Mouse (Mus musculus): Measurements from ENCODE around the gene Dgki. TPM values are rescaled to one million over a fixed set of nuclear protein-coding genes. Genes with fewer than 3 reads are reported as not detected.

The Dgki gene
- total and polyA plus RNA-seq, 3 experiments = 4.4 to 8.7 (median 7.7) TPM

GRCm38 (mm10) chr6:36844258-36844657 lies 455.7 kb downstream of the Dgki start:
- no peak for TF ChIP-seq UBTF (IDR thresholded peaks at IDR 0.05; ENCODE audit: low read depth, low read length)
- no peak for TF ChIP-seq IRF4 (IDR thresholded peaks at IDR 0.05; ENCODE audit: low read depth, low read length)
- no peak for TF ChIP-seq MAX (IDR thresholded peaks at IDR 0.05; ENCODE audit: low read length)
- TF ChIP-seq ZMIZ1 (IDR thresholded peaks at IDR 0.05; ENCODE audit: low read depth, low read length) = no peak
- TF ChIP-seq ETS1 (conservative IDR thresholded peaks at IDR 0.05; ENCODE audit: low read depth, low read length) = no peak
- no peak for TF ChIP-seq E2F4 (IDR thresholded peaks at IDR 0.05; ENCODE audit: insufficient replicate concordance, low read depth, low read length)
- no peak for TF ChIP-seq ZNF384 (IDR thresholded peaks at IDR 0.05; ENCODE audit: low read depth, low read length)
- no peak for TF ChIP-seq BHLHE40 (IDR thresholded peaks at IDR 0.05; ENCODE audit: low read depth, low read length)
- no peak for TF ChIP-seq TCF12 (IDR thresholded peaks at IDR 0.05; ENCODE audit: low read depth, low read length)
- no peak for TF ChIP-seq MAZ (IDR thresholded peaks at IDR 0.05; ENCODE audit: low read depth, low read length)
- no peak for TF ChIP-seq ZKSCAN1 (IDR thresholded peaks at IDR 0.05; ENCODE audit: borderline replicate concordance, low read depth, low read length)
- no peak for TF ChIP-seq NELFE (IDR thresholded peaks at IDR 0.05; ENCODE audit: low read depth, low read length)
- TF ChIP-seq CHD1 (IDR thresholded peaks at IDR 0.05; ENCODE audit: low read depth, low read length) = no peak
- no peak for TF ChIP-seq SMC3 (IDR thresholded peaks at IDR 0.05; ENCODE audit: low read depth, low read length)
- no peak for TF ChIP-seq SIN3A (IDR thresholded peaks at IDR 0.05; ENCODE audit: low read length)
- TF ChIP-seq JUND (conservative IDR thresholded peaks at IDR 0.05; ENCODE audit: low read depth, low read length) = no peak
- no peak for TF ChIP-seq EP300 (IDR thresholded peaks at IDR 0.05; ENCODE audit: low read length)
- TF ChIP-seq RCOR1 (conservative IDR thresholded peaks at IDR 0.05; ENCODE audit: low read depth, low read length) = no peak
- dilution Hi-C loops (cut with MboI; ENCODE audit: extremely low pct_ligation_motif_present, extremely low pct_unique_long_range_greater_than_20kb, low sequenced_read_pairs) (no loop called here), in situ Hi-C loops (cut with MboI; ENCODE audit: low pct_ligation_motif_present, low pct_unique_long_range_greater_than_20kb, low sequenced_read_pairs) (no loop called here)
- DNase-seq (ENCODE audit: extremely low read depth) = no peak
- no peaks in the 10 kb centered on the region for H3K9me3 ChIP-seq (replicated peaks; ENCODE audit: low read length)
- no peaks in the 10 kb centered on the region for H3K27me3 ChIP-seq (replicated peaks)
- no peak overlapping the region for H3K9ac ChIP-seq (ENCODE audit: insufficient read depth, low read depth)
- H3K27ac ChIP-seq (ENCODE audit: insufficient read depth, low read depth) = no peak overlapping the region
- H3K4me2 ChIP-seq (ENCODE audit: insufficient read depth, low read depth, poor library complexity, severe bottlenecking) = no peak overlapping the region
- peaks cover 5 to 18% of the 10 kb centered on the region in 2 experiments for H3K36me3 ChIP-seq (replicated peaks in 1 of 2; ENCODE audit: control insufficient read depth in 1 of 2, insufficient read depth in 1 of 2, low read length in 1 of 2)
- no peaks in the 10 kb centered on the region for H3K79me2 ChIP-seq (replicated peaks; ENCODE audit: control insufficient read depth, extremely low read depth, insufficient read depth, poor library complexity, severe bottlenecking)
- peaks cover 0 to 3% of the 10 kb centered on the region in 2 experiments; a peak in 1 of 4 replicates for H3K4me1 ChIP-seq (ENCODE audit: control insufficient read depth in 1 of 2, insufficient read depth in 2 of 2)
- H3K4me3 ChIP-seq (replicated peaks in 1 of 3; ENCODE audit: low read depth in 2 of 3, low read length in 2 of 3, poor library complexity in 1 of 3) = no peak overlapping the region

- no peak overlapping the region for H3K9ac ChIP-seq (ENCODE audit: insufficient read depth, low read depth)
- dilution Hi-C loops (cut with MboI; ENCODE audit: extremely low pct_ligation_motif_present, extremely low pct_unique_long_range_greater_than_20kb, low sequenced_read_pairs) = no loop called here
- no peak overlapping the region for H3K4me3 ChIP-seq (replicated peaks in 1 of 3; ENCODE audit: low read depth in 2 of 3, low read length in 2 of 3, poor library complexity in 1 of 3)
- TF ChIP-seq MAX (IDR thresholded peaks at IDR 0.05; ENCODE audit: low read length) (no peak), ZKSCAN1 (IDR thresholded peaks at IDR 0.05; ENCODE audit: borderline replicate concordance, low read depth, low read length) (no peak), IRF4 (IDR thresholded peaks at IDR 0.05; ENCODE audit: low read depth, low read length) (no peak), USF1 (IDR thresholded peaks at IDR 0.05; ENCODE audit: low read depth, low read length) (no peak), MAFK (IDR thresholded peaks at IDR 0.05; ENCODE audit: insufficient replicate concordance, low read length) (no peak), ETS1 (conservative IDR thresholded peaks at IDR 0.05; ENCODE audit: low read depth, low read length) (no peak), CHD1 (IDR thresholded peaks at IDR 0.05; ENCODE audit: low read depth, low read length) (no peak), CHD2 (IDR thresholded peaks at IDR 0.05; ENCODE audit: low read length) (no peak), ELF1 (IDR thresholded peaks at IDR 0.05; ENCODE audit: low read depth, low read length) (no peak), MYC (IDR thresholded peaks at IDR 0.05; ENCODE audit: low read depth, low read length) (no peak), MAZ (IDR thresholded peaks at IDR 0.05; ENCODE audit: low read depth, low read length) (no peak), MEF2A (IDR thresholded peaks at IDR 0.05; ENCODE audit: borderline replicate concordance, low read depth, low read length) (no peak), TBP (conservative IDR thresholded peaks at IDR 0.05; ENCODE audit: low read depth, low read length) (no peak), MXI1 (IDR thresholded peaks at IDR 0.05; ENCODE audit: low read depth, low read length) (no peak), NELFE (IDR thresholded peaks at IDR 0.05; ENCODE audit: low read depth, low read length) (no peak), USF2 (conservative IDR thresholded peaks at IDR 0.05; ENCODE audit: low read depth, low read length) (no peak), HCFC1 (IDR thresholded peaks at IDR 0.05; ENCODE audit: low read depth, low read length) (no peak), GABPA (IDR thresholded peaks at IDR 0.05; ENCODE audit: insufficient replicate concordance, low read depth, low read length) (no peak), PAX5 (IDR thresholded peaks at IDR 0.05; ENCODE audit: low read length) (no peak)
- no peaks in the 10 kb centered on the region for H3K79me2 ChIP-seq (replicated peaks; ENCODE audit: control insufficient read depth, extremely low read depth, insufficient read depth, poor library complexity, severe bottlenecking)
- in situ Hi-C loops (cut with MboI; ENCODE audit: low pct_ligation_motif_present, low pct_unique_long_range_greater_than_20kb, low sequenced_read_pairs) = no loop called here
- no peak for DNase-seq (ENCODE audit: extremely low read depth)
- H3K36me3 ChIP-seq (replicated peaks in 1 of 2; ENCODE audit: control insufficient read depth in 1 of 2, insufficient read depth in 1 of 2, low read length in 1 of 2) = peaks cover 5 to 18% of the 10 kb centered on the region in 2 experiments
- H3K4me1 ChIP-seq (ENCODE audit: control insufficient read depth in 1 of 2, insufficient read depth in 2 of 2) = peaks cover 0 to 12% of the 10 kb centered on the region in 2 experiments; a peak in 3 of 4 replicates
- no peak overlapping the region for H3K4me2 ChIP-seq (ENCODE audit: insufficient read depth, low read depth, poor library complexity, severe bottlenecking)
- H3K27ac ChIP-seq (ENCODE audit: insufficient read depth, low read depth) = no peak overlapping the region
- no peaks in the 10 kb centered on the region for H3K9me3 ChIP-seq (replicated peaks; ENCODE audit: low read length)
- no peaks in the 10 kb centered on the region for H3K27me3 ChIP-seq (replicated peaks)
Measured at GRCm38 (mm10) chr6:36843031-36843488, 456.9 kb downstream of the Dgki start.

Data from CH12.LX (cell line).